Mouse (Mus musculus) CD8-positive naive resting alpha-beta T cell, adult 2 months (primary cell): ENCODE data around the gene Rbp7.
"Not testable (repeated sequence)": the region's sequence is repeated elsewhere in the genome, so short reads cannot be mapped to it uniquely, and the experiment has no call there.

Source experiments
- DNase-seq, 2 experiments: peaks; one replicate each; pipeline ENCODE4 v3.0.0; 2022; ENCODE audit warnings: low read depth in 2 of 2, low spot score in 2 of 2

Gene Rbp7

GRCm38 (mm10) chr4:149457831-149458430 is 3.2 kb upstream of the Rbp7 start:
- DNase-seq: no peak

GRCm38 (mm10) chr4:149457163-149457562 is 2.4 kb upstream of the Rbp7 start:
- DNase-seq: not testable (repeated sequence)

- DNase-seq: no peak
These were observed 515 bp downstream of the Rbp7 start for GRCm38 (mm10) chr4:149454263-149454662.

- peak; percentile 56 to 70 for DNase-seq
These were observed 1.1 kb downstream of the Rbp7 start for GRCm38 (mm10) chr4:149453656-149454055.

- DNase-seq: no peak
These were observed 4.1 kb downstream of the Rbp7 start for GRCm38 (mm10) chr4:149450636-149451035.

- no peak for DNase-seq
These were observed 8.5 kb downstream of the Rbp7 start for GRCm38 (mm10) chr4:149446309-149446708.

- DNase-seq: no peak
These were observed 8.9 kb downstream of the Rbp7 start for GRCm38 (mm10) chr4:149445868-149446267.

GRCm38 (mm10) chr4:149444964-149445701 is 9.6 kb downstream of the Rbp7 start:
- peak; percentile 71 to 77 for DNase-seq

GRCm38 (mm10) chr4:149444465-149444864 is 10.3 kb downstream of the Rbp7 start:
- DNase-seq: no peak

- DNase-seq: no peak
These were observed 12.3 kb downstream of the Rbp7 start for GRCm38 (mm10) chr4:149442436-149442835.

GRCm38 (mm10) chr4:149440576-149440975 is 14.2 kb downstream of the Rbp7 start:
- no peak for DNase-seq

- DNase-seq: not testable (repeated sequence)
These were observed 22.9 kb downstream of the Rbp7 start for GRCm38 (mm10) chr4:149431887-149432286.

- DNase-seq: no peak
These were observed 25.2 kb downstream of the Rbp7 start for GRCm38 (mm10) chr4:149429592-149429991.

- DNase-seq: peak; percentile 94 to 95
These were observed 28.2 kb downstream of the Rbp7 start, which contains the start of gene Ube4b for GRCm38 (mm10) chr4:149426325-149427199. TSS of gene Ube4b (minus strand) at chr4:149426749.

GRCm38 (mm10) chr4:149425801-149426292 is 28.9 kb downstream of the Rbp7 start:
- DNase-seq: no peak

- no peak for DNase-seq
These were observed 30.0 kb downstream of the Rbp7 start for GRCm38 (mm10) chr4:149424755-149425154.

GRCm38 (mm10) chr4:149417854-149418365 is 36.9 kb downstream of the Rbp7 start:
- no peak for DNase-seq

GRCm38 (mm10) chr4:149416986-149417385 is 37.8 kb downstream of the Rbp7 start:
- DNase-seq: no peak

- DNase-seq: no peak
These were observed 38.4 kb downstream of the Rbp7 start for GRCm38 (mm10) chr4:149416417-149416816.

- DNase-seq: no peak
These were observed 39.1 kb downstream of the Rbp7 start for GRCm38 (mm10) chr4:149415651-149416169.

- no peak for DNase-seq
These were observed 40.5 kb downstream of the Rbp7 start for GRCm38 (mm10) chr4:149414259-149414658.
